Mouse (Mus musculus) spleen, adult 12 weeks (tissue): ENCODE data around the gene Zbtb20.

Experiments used
- DNase-seq: peaks from one replicate; pipeline ENCODE4 v3.0.0; 2022; ENCODE audit warnings: low spot score

Gene Zbtb20

DNA sequence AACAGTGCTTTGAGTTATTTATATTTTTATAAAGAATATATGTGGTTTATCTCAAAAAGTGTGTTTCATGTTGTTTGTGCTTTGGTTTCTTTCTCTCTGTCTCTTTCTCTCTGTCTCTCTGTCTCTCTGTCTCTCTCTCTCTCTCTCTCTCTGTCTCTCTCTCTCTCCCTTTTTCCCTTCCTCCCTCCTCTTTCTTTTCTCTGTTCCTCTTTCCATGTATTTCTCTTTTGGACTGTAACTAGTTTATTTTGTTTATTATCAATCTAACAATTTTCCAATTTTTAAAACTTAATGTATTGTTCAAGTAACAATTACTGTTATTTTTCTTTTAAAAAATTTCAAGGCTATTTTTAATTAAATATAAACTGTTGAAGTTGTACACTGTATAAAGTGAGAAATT is 523.7 kb downstream of the Zbtb20 start:
- no peak for DNase-seq

DNA sequence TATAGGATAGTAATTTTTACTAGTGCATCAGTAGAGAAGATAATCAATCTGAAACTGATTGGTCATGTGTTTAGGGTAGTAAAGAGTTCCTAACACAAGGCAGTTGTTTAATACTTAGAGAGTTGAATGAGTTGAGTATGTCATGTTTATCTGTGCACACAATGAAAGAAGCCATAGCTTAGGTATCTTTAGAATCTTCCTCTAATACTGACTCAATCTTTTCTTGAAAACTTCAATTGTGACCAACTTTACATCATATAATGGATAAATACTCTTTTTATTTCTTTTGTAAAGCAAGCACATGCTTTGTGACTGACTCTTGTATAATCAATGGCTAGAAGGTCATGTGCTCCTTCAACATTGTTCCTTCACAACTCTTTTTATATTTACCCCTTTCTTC is 524.4 kb downstream of the Zbtb20 start:
- DNase-seq: no peak

DNA sequence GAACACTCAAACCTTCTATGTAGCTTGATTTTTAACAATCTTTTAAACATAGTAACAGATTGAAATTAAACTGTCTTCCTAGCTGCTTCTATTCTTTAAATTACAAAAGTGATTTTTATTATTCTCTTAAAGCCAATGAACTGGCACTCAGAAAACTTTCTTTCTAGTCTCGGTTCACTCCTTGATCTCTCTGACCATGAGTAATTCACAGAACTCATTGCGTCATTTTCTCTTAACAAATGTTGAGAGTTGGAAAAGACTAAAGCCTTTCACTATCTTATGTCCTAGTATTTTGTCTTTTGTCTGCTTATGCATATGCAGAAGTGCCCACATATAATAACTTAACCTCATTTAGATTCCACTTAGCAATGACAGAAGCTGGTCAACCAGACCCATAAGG is 525.3 kb downstream of the Zbtb20 start:
- DNase-seq: no peak

DNA sequence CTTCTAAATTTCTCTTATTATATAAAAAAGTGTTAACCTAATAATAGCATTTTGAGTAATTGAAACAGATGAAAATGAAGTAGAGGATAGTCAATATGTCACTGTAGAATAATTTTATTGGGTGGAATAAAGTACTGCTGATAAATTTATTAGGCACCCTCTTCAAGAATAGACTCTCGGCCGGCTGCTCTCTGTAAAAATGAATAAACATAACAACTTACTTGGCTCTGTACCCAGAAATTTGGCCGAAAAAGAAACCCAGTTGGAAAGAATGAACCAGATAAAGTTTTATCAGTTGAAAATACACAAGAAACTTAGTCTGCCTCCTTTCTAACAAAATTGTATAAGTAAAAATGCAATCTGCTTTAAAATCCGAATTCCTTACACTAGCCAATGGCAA is 527.2 kb downstream of the Zbtb20 start:
- no peak for DNase-seq

DNA sequence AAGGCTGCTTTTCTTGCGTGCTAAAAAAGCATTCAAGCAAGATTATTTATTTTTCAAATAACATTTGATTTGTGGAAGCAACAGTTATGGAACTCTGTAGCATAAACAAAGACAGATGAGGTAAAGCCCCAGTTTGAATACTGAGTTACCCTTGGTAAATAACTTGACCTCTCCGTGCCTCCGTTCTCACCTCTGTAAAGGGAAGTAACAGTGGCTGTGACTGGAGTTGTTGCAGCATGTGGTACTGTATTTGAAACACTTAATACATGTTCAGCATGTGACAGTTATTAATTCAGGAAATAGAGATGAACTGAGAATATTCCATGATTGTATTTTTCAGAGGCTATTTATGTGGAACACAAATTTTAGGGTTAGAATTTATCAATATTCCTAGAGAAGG is 529.4 kb downstream of the Zbtb20 start:
- DNase-seq: no peak

DNA sequence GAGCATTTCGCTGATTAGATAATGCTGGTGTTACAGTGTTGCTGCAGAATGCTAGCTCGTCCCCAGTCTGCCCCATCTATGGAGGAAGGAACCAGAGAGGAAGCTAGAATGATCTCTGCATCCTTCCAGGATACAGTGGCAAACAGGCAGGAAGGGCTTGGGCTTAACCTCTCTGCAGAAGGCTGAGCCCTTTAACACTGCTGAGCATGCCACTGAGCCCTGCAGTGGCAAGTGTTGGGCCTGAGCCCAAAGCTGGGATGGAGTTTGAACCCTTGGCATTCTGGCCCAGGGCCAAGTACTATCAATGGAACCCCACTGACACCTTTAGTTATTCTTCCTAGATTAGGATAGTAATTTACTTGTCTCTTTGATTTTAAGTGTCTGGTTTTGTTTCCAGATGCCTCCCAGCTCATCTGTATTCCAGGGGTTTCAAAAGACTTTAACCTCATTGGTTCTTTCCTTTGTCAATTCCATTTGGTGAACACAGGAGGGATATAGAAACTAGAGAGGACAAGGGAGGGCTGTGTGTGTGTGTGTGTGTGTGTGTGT is 532.0 kb downstream of the Zbtb20 start:
- no peak for DNase-seq

DNA sequence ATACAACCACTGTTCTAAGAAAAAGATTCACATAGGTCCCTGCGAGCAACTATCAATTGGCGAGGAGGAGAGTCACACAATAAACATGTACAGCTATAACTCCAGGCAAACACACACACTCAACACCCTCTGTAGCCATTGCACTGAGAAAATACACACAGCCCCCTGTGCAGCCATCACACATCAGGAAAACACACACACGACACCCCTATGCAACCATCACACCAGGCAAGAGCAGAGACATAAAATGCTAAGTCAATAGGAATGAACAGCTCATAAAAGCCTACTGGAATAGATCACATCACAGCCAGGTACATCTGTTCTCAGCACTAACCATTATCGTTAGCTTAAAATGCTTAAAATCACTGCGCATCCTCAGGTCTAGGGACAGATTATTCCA is 532.9 kb downstream of the Zbtb20 start:
- no peak for DNase-seq

DNA sequence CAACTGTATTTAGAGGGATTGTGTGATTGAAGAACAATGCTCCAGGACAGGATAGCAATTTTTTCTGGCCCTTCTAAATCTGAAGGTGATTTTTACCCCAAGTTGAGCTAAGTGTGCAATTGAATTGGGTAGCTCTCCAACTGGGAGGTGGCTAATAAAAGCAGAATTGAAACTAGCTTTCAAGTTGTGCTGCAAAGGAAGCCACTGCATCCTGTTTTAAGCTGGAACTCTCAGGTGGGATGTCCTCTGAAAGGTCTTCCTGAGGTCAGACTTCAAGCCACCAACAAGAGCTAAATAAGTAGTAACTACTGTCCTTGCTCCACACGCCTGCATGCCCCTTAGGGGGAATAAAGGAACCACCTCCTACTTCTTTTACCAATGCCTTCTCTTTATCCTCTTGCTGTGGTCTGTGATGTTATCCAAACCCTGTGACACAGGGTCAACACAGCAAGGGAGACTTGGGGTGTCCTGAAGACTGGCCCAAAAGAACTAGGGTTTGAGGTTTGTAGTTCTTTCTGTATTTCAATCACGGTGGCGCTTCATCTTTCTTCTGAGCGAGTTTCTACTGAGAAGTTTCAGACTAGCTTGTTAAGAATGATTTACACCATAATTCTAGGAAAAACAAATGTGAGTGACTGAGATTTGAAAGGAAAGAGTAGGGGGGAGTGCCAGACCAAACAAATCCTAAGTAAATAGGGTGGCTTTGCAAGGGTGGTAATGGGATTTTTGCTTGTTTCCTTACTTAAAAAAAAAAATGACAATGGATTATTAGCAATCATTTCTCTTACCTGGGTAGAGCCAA is 533.6 kb downstream of the Zbtb20 start:
- DNase-seq: no peak

DNA sequence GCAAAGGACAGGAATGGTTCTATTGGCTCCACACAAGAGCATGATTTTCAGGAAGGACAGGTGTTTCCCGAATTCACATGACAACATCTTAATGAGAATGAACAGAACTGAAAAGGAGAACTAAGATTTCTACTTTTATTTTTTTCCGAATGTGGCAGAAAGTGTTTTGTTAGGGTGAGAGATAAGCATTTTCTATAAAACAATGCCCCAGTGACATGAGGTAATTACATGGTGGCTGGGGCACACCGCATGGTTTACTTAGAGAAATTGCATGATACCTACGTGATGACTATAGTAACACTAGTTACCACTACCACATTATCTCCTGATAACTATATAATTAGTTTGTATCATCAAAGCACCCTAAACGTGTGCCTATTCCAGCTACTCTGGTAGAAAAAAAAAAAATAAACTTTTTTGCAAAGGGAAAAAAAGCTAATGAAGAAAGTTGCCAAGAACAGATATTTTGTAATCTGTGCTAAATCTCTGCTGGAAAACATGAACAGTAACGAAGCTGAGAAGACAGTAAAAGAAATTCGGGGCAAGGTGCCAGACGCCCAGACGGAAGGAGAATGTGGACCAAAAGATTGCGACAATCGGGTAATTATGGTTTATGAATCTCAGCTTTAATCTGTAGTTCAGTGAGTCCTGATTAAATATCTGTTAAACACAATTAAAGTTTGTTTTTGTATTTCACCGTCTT is 534.4 kb downstream of the Zbtb20 start:
- no peak for DNase-seq

DNA sequence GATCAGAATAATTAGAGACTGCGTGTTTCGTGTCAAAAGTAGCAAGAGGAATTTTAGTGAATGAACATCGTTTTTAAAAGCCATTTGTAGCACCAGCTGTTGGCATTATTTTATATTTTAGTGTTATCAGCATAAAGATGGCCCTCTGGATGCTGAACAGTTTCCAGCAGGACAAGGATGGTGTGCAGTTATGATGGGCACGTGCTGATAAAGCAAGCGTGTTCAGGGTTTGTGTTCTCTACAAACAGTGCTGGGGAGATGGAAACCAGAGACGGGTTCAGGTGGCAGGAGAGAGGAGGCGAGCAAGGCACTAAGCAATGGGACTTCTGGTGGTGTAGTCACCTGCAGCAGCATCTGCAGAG is 534.9 kb downstream of the Zbtb20 start:
- DNase-seq: no peak

DNA sequence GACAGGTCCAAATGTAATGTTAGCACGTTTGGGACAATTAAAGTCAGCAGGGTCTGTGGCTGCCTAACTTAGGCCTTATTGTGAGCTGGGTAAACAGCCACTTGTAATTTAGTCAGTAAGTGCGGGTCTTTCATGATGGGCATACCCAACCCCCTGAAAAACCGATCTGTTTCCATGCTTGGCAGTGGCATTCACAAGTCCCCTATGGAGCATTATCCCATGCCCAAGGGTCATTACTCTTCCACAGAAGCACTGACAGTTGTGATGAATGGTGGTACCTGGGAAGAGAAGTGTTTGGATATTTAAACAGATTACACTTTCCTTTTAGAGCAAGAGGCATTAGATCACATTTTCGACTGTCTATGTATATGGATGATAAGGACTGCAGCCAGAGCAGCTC is 540.2 kb downstream of the Zbtb20 start:
- no peak for DNase-seq

DNA sequence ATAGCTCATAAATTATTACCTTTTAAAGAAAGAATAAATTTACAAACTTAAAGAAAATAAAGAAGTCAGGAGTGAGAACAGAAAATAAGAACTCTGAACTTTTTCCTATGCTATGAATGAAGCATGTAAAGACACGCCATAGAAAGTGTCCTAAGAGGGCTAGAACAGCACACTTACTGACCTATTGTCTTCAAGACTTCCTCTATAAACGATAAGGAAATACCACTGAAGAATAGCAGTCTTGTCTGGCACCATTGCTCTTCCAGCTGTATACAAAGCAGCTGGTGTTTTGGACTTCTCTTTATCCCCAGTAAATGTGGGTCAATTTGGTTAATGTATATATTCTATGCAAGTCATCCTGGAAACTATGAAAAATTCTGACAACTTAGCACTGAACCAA is 544.2 kb downstream of the Zbtb20 start:
- no peak for DNase-seq

DNA sequence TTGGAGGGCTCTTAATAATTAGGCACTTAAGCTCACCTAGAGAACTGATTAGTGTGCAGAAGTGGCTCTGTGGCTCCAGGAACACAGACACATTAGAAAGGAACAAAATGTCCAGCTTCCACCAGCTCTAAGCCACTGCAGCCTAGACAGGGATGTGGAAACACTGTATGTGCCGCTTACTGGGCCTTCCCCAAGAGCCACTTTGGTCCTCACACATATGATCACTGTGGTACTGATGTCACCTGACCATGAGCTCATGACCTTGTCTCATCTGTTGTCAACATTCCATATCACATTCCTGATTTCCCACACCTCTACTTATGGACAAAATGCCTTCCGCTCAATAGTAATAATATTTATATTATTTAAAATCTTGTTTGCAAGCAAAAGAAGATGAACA is 553.3 kb downstream of the Zbtb20 start:
- DNase-seq: no peak

DNA sequence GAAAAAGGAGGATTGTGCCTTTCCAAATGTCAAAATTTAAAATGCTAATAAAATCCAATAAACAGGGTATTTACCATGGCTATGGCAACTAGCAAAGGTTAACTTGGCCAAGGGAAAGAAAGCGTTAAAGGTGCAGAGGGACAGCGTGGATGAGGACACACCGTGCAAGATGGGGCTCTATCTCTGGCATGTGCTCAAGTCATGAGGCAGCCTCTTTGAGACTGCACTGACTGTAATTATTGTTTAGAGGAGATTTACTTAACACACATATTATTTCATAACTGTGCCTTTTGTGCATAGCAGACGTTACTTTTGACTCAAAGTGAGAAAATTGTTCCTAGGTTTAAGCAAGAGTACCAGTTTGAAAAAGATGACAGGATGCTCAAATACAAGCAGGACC is 554.3 kb downstream of the Zbtb20 start:
- DNase-seq: no peak

DNA sequence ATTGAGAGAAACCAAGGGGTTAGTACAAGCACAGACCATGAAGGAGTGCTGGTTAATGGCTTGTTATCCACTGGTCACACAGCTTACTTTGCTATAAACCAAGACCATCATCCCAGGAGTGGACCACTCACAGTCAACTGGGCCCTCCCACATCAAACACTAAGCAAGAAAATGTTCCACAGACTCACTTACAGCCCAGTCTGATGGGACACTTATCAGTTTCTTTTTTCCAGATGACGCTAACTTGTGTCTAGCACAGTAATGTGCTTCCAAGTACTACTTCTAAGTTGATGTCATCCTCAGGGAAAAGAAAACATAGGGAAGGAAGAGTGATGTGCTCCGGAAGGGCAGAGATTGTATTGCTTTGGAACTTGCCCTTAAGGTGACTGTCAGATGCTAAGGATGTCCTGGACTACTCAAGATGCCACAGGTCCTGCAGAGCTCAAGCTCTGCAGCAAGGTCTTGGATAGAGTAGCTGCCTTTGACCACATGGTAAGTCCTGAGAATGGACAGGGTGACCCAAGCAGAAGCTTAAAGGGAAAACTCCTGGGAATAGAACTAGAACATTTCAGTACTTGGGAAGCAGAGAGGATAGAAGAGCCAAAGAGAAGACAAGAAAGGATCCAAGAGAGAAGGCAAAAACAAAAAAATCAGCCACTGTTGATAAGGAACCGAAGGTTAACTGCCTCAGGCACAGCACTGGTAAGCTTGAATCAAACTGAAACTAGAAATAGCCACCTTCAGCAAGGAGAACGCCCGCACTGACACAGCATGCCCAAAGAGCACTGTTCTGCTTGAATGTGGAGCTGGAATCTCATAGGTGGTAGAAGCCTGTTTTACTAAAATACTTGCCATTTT is 556.1 kb downstream of the Zbtb20 start:
- DNase-seq: no peak

DNA sequence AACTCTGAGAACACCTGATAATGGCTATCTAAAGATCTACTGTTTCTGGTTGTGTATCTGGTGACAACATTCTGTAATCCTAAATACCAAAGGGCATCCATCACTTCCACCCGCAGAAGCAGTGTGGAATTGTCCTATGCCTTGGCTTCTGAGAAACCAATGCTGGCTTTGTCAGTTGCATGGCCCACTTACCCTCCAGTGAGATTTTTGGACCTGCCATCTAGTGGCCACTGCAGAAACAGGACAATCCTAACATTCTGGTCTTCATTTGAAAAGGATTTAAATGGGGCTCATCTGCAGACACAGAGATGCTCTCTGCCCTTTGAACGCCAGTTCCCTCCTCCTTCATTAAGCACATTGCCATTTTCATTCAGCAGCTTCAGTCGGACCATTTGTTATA is 559.3 kb downstream of the Zbtb20 start:
- DNase-seq: no peak

DNA sequence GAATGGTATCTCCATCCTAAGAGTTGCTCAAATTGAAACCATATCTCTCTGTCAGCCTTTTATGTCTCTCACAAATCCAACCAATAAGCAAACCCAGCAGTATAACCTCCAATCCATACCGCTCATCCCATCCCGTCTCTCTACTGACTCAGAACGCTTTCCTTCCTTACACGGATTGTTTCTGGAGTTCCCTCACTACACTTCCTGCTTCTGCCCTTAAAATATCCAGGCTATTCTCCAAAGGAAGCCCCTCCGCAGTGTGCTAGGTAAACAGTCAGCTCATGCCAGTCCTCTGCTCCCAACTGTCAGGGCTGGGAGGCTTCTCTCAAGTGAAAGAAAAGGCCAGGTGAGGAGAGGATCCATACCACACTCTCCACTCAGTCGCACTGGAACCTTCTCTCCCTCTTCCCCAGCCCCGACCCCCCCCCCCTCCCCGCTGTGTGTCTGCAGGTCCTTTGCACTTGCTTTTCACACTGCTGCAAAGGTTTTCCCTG is 563.2 kb downstream of the Zbtb20 start:
- DNase-seq: no peak

DNA sequence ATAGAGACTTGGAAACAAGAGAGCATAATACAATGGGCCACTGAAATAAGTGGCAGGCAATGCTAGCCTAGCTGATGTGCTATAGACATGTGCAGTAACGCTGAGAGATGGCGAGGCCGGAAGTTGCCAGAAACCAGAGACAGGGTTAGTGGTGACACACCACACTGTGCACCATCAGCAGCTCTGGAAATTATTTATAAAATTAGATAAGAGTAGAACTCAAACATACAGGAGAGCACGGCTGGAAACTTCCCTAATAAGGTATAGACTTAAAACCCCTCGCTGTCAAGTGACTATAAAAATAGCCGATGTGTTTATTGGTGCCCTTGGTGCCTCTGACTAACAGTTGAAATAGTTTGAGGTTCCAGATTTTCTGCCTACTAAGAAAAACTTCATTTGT is 565.7 kb downstream of the Zbtb20 start:
- DNase-seq: no peak

DNA sequence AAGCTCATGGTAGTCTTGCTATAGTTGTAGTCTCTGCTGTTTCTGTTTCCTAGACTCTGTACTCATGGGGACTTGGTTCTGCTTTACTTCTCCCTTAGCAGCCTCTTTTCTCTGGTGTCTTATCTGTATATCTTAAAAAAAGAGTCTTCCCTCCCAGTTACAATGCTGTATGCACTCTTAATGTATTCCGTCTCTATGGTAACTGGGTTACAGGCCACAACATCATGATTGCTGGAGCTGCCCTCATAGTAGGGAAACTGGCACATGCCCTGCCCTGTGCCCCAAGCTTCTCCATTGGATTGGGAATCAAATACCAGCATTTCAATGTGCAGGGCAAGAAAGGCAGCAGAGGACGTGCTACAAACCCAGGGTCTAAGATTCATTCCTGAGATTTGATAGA is 567.4 kb downstream of the Zbtb20 start:
- no peak for DNase-seq

DNA sequence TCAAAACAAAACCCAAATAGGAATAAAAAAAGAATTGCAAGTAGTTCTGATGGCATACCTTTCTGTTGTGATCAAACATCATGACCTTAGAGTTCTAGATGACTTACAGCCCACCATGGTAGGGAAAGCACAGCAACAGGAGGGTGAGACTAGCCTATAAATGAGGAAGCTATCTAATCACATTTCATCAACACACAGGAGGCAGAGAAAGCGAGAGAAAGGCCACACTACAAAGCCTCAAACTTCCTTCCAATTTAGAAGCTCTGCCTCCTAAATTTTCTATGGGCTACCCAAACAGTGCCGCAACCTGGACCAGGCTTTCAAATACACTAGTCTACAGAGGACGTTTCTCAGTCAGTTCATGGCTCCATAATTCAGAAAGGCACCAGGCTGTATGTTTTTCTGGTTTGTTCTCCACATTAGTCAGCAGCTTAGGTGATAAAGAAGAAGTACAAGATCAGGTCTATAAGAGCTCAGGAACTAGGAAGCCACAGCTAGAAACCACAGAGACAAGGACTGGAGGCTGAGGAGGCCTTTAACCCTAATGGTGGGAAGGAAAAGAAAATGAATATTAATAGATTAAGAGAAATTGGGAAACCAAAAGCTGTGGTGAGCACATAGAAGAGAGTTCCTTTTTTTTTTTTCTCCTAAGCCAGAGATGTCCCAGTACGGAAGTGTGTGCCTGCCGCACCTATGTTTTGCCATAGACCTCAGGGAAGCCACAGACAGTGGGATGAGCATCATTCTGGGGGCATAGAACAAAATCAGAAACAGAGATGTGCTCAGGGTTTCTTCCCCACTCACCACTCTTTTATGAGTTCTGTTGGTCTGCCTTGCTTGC is 572.7 kb downstream of the Zbtb20 start:
- DNase-seq: no peak

DNA sequence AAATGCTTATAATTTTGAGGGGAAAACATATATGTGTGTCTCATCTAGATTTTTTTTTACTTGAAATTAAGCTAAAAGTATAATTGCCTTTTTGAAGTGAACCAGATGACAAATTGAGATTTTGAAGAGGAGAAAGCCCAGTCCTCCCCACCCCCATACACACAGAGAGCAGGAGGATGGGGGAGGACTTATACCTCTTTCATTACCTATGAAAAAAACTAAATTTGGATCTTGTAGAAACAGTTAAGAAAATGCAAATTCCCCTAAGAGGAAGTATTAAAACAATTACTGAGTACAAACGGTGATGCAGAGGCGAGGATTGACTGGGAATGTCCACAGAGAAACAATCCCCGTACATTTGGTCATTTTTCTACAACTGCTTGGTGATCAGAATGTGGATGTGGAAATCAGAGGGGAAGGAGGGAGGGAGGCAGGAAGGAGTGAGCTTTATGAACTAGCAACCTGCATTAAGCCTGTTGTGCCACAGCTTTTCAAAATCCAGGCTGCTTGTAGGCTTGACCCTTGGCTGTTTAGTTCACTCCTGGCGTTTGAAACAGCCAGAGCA is 578.8 kb downstream of the Zbtb20 start:
- DNase-seq: no peak
